Mouse (Mus musculus) hindbrain, embryonic 15.5 days (tissue): ENCODE data around the gene Ak2. TPM values are rescaled to one million over a fixed set of nuclear protein-coding genes. Genes with fewer than 3 reads are reported as not detected.
A peak's percentile ranks its signal among the peaks of the same experiment; 100 is the strongest.

Source experiments
- ATAC-seq: fragments of 200-750 bp; cut with Nextera tagmentation; 2 replicates; pipeline ENCODE4 v1.8.0; 2017; ENCODE audit warnings: low read depth, moderate number of reproducible peaks, moderate TSS enrichment; ENCODE audit not compliant: low FRiP score
- H3K27ac ChIP-seq: fragments of 300-500 bp; sonication (generic); replicated peaks from 2 replicates; pipeline ENCODE4 v1.5.1; 2015; ENCODE audit warnings: mild to moderate bottlenecking, inconsistent platforms
- H3K27me3 ChIP-seq: fragments of 300-500 bp; sonication (generic); 2 replicates; pipeline ENCODE4 v1.6.1; 2015; ENCODE audit warnings: control low read depth, inconsistent platforms
- H3K36me3 ChIP-seq: fragments of 300-500 bp; sonication (generic); 2 replicates; pipeline ENCODE4 v1.6.1; 2015; ENCODE audit warnings: control low read depth, inconsistent platforms
- H3K4me1 ChIP-seq: fragments of 300-500 bp; sonication (generic); replicated peaks from 2 replicates; pipeline ENCODE4 v1.6.1; 2015; ENCODE audit warnings: control low read depth, inconsistent platforms
- H3K4me2 ChIP-seq: fragments of 300-500 bp; sonication (generic); 2 replicates; pipeline ENCODE4 v1.6.1; 2015; ENCODE audit warnings: moderate library complexity, mild to moderate bottlenecking, inconsistent platforms
- H3K4me3 ChIP-seq: fragments of 300-500 bp; sonication (generic); 2 replicates; pipeline ENCODE4 v1.5.1; 2015; ENCODE audit warnings: mild to moderate bottlenecking, inconsistent platforms
- H3K9ac ChIP-seq: fragments of 300-500 bp; sonication (generic); 2 replicates; pipeline ENCODE4 v1.6.1; 2015; ENCODE audit warnings: inconsistent platforms
- H3K9me3 ChIP-seq: fragments of 300-500 bp; sonication (generic); 2 replicates; pipeline ENCODE4 v1.6.1; 2016; ENCODE audit warnings: control low read depth, inconsistent platforms
- WGBS: fragments of 180-500 bp; shearing (Covaris S2); methylation state at CpG from one replicate; pipeline ENCODE4 v1.1.7; 2015; 5-methylcytosine and 5-hydroxymethylcytosine counted together
- polyA plus RNA-seq: library from polyadenylated mRNA; unstranded; fragments of >200 nt; fragmentation: Nextera tagmentation; extraction: Ambion mirVana; gene quantifications from 2 replicates; pipeline ENCODE4 v1.2.1, GENCODE M21; 2015

Gene Ak2
- polyA plus RNA-seq, 1 experiment from 2014 or later, result 84.8 TPM

GRCm38 (mm10) chr4:128997258-128997657 lies 5.5 kb downstream of the Ak2 start:
- Histone ChIP-seq H3K4me1 (peaks cover 14% of the 10 kb centered on the region), H3K36me3 (peaks cover 25% of the 10 kb centered on the region), H3K27ac (no peak overlapping the region), H3K9me3 (no peaks in the 10 kb centered on the region), H3K27me3 (no peaks in the 10 kb centered on the region), H3K9ac (no peak overlapping the region), H3K4me2 (no peak overlapping the region), H3K4me3 (no peak overlapping the region)
- ATAC-seq, result no peak
- WGBS, result 73% methylated on average over 8 of the region's 8 CpGs

- Histone ChIP-seq H3K9me3 (no peaks in the 10 kb centered on the region), H3K4me3 (no peak overlapping the region), H3K4me1 (peaks cover 14% of the 10 kb centered on the region), H3K4me2 (no peak overlapping the region), H3K36me3 (peaks cover 29% of the 10 kb centered on the region), H3K27me3 (no peaks in the 10 kb centered on the region), H3K27ac (no peak overlapping the region), H3K9ac (no peak overlapping the region)
- ATAC-seq, result no peak
- WGBS, result 82% methylated on average over 8 of the region's 8 CpGs
These were observed 6.6 kb downstream of the Ak2 start for GRCm38 (mm10) chr4:128998401-128998800.

GRCm38 (mm10) chr4:129000786-129001185 lies 9.0 kb downstream of the Ak2 start:
- H3K4me3 ChIP-seq, result no peak overlapping the region
- H3K27ac ChIP-seq, result no peak overlapping the region
- no peak for ATAC-seq
- H3K9ac ChIP-seq, result no peak overlapping the region
- H3K4me1 ChIP-seq, result no peaks in the 10 kb centered on the region
- H3K36me3 ChIP-seq, result peaks cover 35% of the 10 kb centered on the region
- 92% methylated on average over 3 of the region's 3 CpGs for WGBS
- no peaks in the 10 kb centered on the region for H3K27me3 ChIP-seq
- H3K4me2 ChIP-seq, result no peak overlapping the region
- H3K9me3 ChIP-seq, result no peaks in the 10 kb centered on the region

- ATAC-seq, result no peak
- peaks cover 47% of the 10 kb centered on the region for H3K36me3 ChIP-seq
- no peaks in the 10 kb centered on the region for H3K9me3 ChIP-seq
These were observed 12.0 kb downstream of the Ak2 start for GRCm38 (mm10) chr4:129003720-129004119.

GRCm38 (mm10) chr4:129008006-129008519 lies 16.3 kb downstream of the Ak2 start:
- Histone ChIP-seq H3K4me1 (peaks cover 12% of the 10 kb centered on the region), H3K4me2 (no peak overlapping the region), H3K9ac (no peak overlapping the region), H3K27me3 (no peaks in the 10 kb centered on the region), H3K4me3 (no peak overlapping the region), H3K36me3 (peaks cover 28% of the 10 kb centered on the region), H3K27ac (no peak overlapping the region), H3K9me3 (no peaks in the 10 kb centered on the region)
- ATAC-seq, result no peak
- WGBS, result 84% methylated on average over 12 of the region's 12 CpGs

More at GRCm38 (mm10) chr4:129003720-129004119, 12.0 kb downstream of the Ak2 start:
- H3K27ac ChIP-seq, result no peak overlapping the region
- H3K4me1 ChIP-seq, result no peaks in the 10 kb centered on the region
- H3K9ac ChIP-seq, result no peak overlapping the region
- H3K4me3 ChIP-seq, result no peak overlapping the region
- 89% methylated on average over 8 of the region's 8 CpGs for WGBS
- H3K4me2 ChIP-seq, result no peak overlapping the region
- H3K27me3 ChIP-seq, result no peaks in the 10 kb centered on the region

- peaks cover 12% of the 10 kb centered on the region for H3K4me1 ChIP-seq
- no peak for ATAC-seq
- H3K4me2 ChIP-seq, result no peak overlapping the region
- no peaks in the 10 kb centered on the region for H3K27me3 ChIP-seq
- H3K36me3 ChIP-seq, result peaks cover 22% of the 10 kb centered on the region
- H3K4me3 ChIP-seq, result no peak overlapping the region
- H3K9ac ChIP-seq, result no peak overlapping the region
- WGBS, result 85% methylated on average over 3 of the region's 3 CpGs
- H3K9me3 ChIP-seq, result no peaks in the 10 kb centered on the region
- no peak overlapping the region for H3K27ac ChIP-seq
These were observed 16.9 kb downstream of the Ak2 start for GRCm38 (mm10) chr4:129008672-129009071.

- no peaks in the 10 kb centered on the region for H3K27me3 ChIP-seq
- no peak overlapping the region for H3K4me3 ChIP-seq
- no peak overlapping the region for H3K9ac ChIP-seq
- no peak overlapping the region for H3K4me2 ChIP-seq
- H3K4me1 ChIP-seq, result peaks cover 12% of the 10 kb centered on the region
- WGBS, result 66% methylated on average over 5 of the region's 5 CpGs
- H3K9me3 ChIP-seq, result no peaks in the 10 kb centered on the region
- ATAC-seq, result no peak
- H3K27ac ChIP-seq, result no peak overlapping the region
- peaks cover 19% of the 10 kb centered on the region for H3K36me3 ChIP-seq
These were observed 17.8 kb downstream of the Ak2 start for GRCm38 (mm10) chr4:129009521-129009920.

GRCm38 (mm10) chr4:129011604-129012121 lies 19.9 kb downstream of the Ak2 start:
- no peaks in the 10 kb centered on the region for H3K9me3 ChIP-seq
- H3K4me1 ChIP-seq, result peaks cover 15% of the 10 kb centered on the region
- H3K9ac ChIP-seq, result no peak overlapping the region
- no peak overlapping the region for H3K4me3 ChIP-seq
- H3K36me3 ChIP-seq, result peaks cover 19% of the 10 kb centered on the region
- H3K4me2 ChIP-seq, result no peak overlapping the region
- 37% methylated on average over 15 of the region's 15 CpGs for WGBS
- peak overlapping the region; percentile 58 for H3K27ac ChIP-seq
- ATAC-seq, result peak; percentile 77
- H3K27me3 ChIP-seq, result no peaks in the 10 kb centered on the region

GRCm38 (mm10) chr4:129013151-129013864 lies 21.6 kb downstream of the Ak2 start:
- no peaks in the 10 kb centered on the region for H3K27me3 ChIP-seq
- H3K4me1 ChIP-seq, result peaks cover 15% of the 10 kb centered on the region
- WGBS, result 72% methylated on average over 10 of the region's 10 CpGs
- no peak for ATAC-seq
- H3K36me3 ChIP-seq, result peaks cover 10% of the 10 kb centered on the region
- H3K4me2 ChIP-seq, result no peak overlapping the region
- H3K9me3 ChIP-seq, result no peaks in the 10 kb centered on the region
- H3K9ac ChIP-seq, result no peak overlapping the region
- no peak overlapping the region for H3K27ac ChIP-seq
- H3K4me3 ChIP-seq, result no peak overlapping the region

- H3K4me1 ChIP-seq, result peaks cover 36% of the 10 kb centered on the region
- H3K4me3 ChIP-seq, result no peak overlapping the region
- H3K27ac ChIP-seq, result no peak overlapping the region
- no peak overlapping the region for H3K4me2 ChIP-seq
- no peak for ATAC-seq
- H3K9ac ChIP-seq, result no peak overlapping the region
- no peaks in the 10 kb centered on the region for H3K27me3 ChIP-seq
- no peaks in the 10 kb centered on the region for H3K9me3 ChIP-seq
- no peaks in the 10 kb centered on the region for H3K36me3 ChIP-seq
- 47% methylated on average over 4 of the region's 4 CpGs for WGBS
These were observed 24.6 kb downstream of the Ak2 start for GRCm38 (mm10) chr4:129016329-129016728.

- no peaks in the 10 kb centered on the region for H3K27me3 ChIP-seq
- no peak overlapping the region for H3K4me3 ChIP-seq
- no peak overlapping the region for H3K9ac ChIP-seq
- no peaks in the 10 kb centered on the region for H3K36me3 ChIP-seq
- H3K9me3 ChIP-seq, result no peaks in the 10 kb centered on the region
- ATAC-seq, result no peak
- peaks cover 30% of the 10 kb centered on the region for H3K4me1 ChIP-seq
- 92% methylated on average over 10 of the region's 10 CpGs for WGBS
- no peak overlapping the region for H3K4me2 ChIP-seq
- no peak overlapping the region for H3K27ac ChIP-seq
These were observed 25.4 kb downstream of the Ak2 start for GRCm38 (mm10) chr4:129017150-129017549.

- no peak overlapping the region for H3K4me2 ChIP-seq
- H3K27ac ChIP-seq, result no peak overlapping the region
- H3K9me3 ChIP-seq, result no peaks in the 10 kb centered on the region
- H3K27me3 ChIP-seq, result no peaks in the 10 kb centered on the region
- no peak overlapping the region for H3K9ac ChIP-seq
- WGBS, result 85% methylated on average over 9 of the region's 9 CpGs
- H3K36me3 ChIP-seq, result no peaks in the 10 kb centered on the region
- no peak for ATAC-seq
- no peak overlapping the region for H3K4me3 ChIP-seq
- H3K4me1 ChIP-seq, result peaks cover 24% of the 10 kb centered on the region
These were observed 27.2 kb downstream of the Ak2 start for GRCm38 (mm10) chr4:129018788-129019435.
